Mouse (Mus musculus) cerebellum, adult 2 months (tissue): ENCODE measurements around the gene Ubtd2. TPM values are rescaled to one million over a fixed set of nuclear protein-coding genes. Genes with fewer than 3 reads are reported as not detected.

Experiments used
- DNase-seq, 2 experiments: peaks; one replicate each; pipeline ENCODE4 v3.0.0; 2021
- H3K27ac ChIP-seq: fragments of 200-500 bp; 2 replicates; pipeline ENCODE4 v1.5.1; 2012; ENCODE audit warnings: low read length, control low read depth, inconsistent platforms; ENCODE audit not compliant: insufficient read depth
- H3K27me3 ChIP-seq: fragments of 200-500 bp; 2 replicates; pipeline ENCODE4 v1.6.1; 2012; ENCODE audit warnings: inconsistent platforms, mild to moderate bottlenecking, low read length, moderate library complexity; ENCODE audit not compliant: control insufficient read depth, insufficient read depth
- H3K4me1 ChIP-seq: fragments of 200-500 bp; 2 replicates; pipeline ENCODE4 v1.6.1; 2011; ENCODE audit warnings: low read length; ENCODE audit not compliant: control insufficient read depth, insufficient read depth
- H3K4me3 ChIP-seq: fragments of 200-500 bp; replicated peaks from 2 replicates; pipeline ENCODE3; 2011; ENCODE audit warnings: mild to moderate bottlenecking, low read depth, low read length, control low read depth; ENCODE audit not compliant: insufficient read depth
- CTCF ChIP-seq: fragments of 200-500 bp; IDR thresholded peaks from 2 replicates; pipeline ENCODE4 v1.5.1; 2011; ENCODE audit warnings: low read depth, mild to moderate bottlenecking, control low read depth, low read length, moderate library complexity, borderline replicate concordance; ENCODE audit not compliant: insufficient read depth
- POLR2A ChIP-seq: fragments of 200-500 bp; IDR thresholded peaks from 2 replicates; pipeline ENCODE4 v1.6.1; 2011; ENCODE audit warnings: low read length, control low read depth, borderline replicate concordance; ENCODE audit not compliant: insufficient read depth
- WGBS: fragments of 180-500 bp; shearing (Covaris S2); methylation state at CpG from one replicate; pipeline ENCODE4 v1.1.7; 2018; 5-methylcytosine and 5-hydroxymethylcytosine counted together
- polyA plus RNA-seq: library from polyadenylated mRNA; depleted of rRNA; stranded (reverse); fragments of >200 nt; gene quantifications from 2 replicates; pipeline ENCODE4 v1.2.3, GENCODE M21; 2012; rRNA removed

Gene Ubtd2
- polyA plus RNA-seq, 1 experiment: 26.4 TPM

DNA sequence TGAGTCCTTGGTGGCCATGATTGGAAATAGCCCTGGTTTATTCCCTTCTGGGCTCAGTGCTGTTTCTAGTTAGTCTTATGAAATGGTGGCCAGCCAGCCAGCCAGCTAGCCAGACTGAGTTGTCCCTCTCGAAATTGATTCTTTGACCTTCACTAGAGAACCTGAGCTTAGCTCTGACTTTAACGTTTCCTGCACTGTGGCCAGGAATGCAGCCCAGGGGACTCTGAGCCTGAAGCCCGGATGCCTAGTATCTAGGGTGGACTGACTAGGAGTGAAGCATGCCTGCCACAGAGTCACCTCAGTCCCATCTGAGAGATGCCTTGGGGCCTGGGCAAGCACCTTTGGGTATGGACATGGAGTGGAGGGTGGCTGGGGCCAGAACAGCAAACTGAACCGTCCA, 109.5 kb downstream of the Ubtd2 start:
- Histone ChIP-seq H3K4me1 (peaks cover 29% of the 10 kb centered on the region), H3K27ac (no peak overlapping the region), H3K27me3 (no peaks in the 10 kb centered on the region), H3K4me3 (no peak overlapping the region)
- TF ChIP-seq POLR2A (no peak), CTCF (no peak)
- WGBS: 79% methylated on average over 4 of the region's 4 CpGs
- DNase-seq: no peak

DNA sequence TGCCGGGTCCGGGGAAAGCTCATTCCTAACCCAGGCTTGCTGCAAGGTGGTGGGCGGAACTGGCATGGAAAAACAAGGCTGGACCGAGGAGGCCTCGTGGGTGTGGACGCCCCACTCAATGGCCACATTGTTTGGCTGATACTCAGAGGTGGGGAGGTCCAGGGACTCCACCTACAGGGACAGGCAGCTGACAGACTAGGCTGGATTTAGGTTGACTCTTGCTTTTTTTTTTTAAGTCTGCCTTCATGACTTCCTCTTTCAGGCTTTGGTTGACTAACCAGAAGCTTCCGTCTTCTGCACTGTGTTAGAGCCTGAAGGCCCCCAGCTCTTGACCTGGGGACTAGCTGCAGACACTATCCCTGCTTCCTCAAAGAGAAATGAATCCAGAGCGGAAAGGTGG, 109.9 kb downstream of the Ubtd2 start:
- 69% methylated on average over 8 of the region's 8 CpGs for WGBS

GRCm38 (mm10) chr11:32566184-32566583, 111.0 kb downstream of the Ubtd2 start:
- DNase-seq: no peak
- Histone ChIP-seq H3K27ac (no peak overlapping the region), H3K27me3 (no peaks in the 10 kb centered on the region), H3K4me3 (no peak overlapping the region), H3K4me1 (peaks cover 30% of the 10 kb centered on the region)
- over 99% methylated on average over 6 of the region's 6 CpGs for WGBS
- TF ChIP-seq CTCF (no peak), POLR2A (no peak)

More for the DNA sequence above, 109.9 kb downstream of the Ubtd2 start:
- no peak overlapping the region for H3K4me3 ChIP-seq
- no peak for DNase-seq
- peaks cover 29% of the 10 kb centered on the region for H3K4me1 ChIP-seq
- TF ChIP-seq POLR2A (no peak), CTCF (no peak)
- H3K27me3 ChIP-seq: no peaks in the 10 kb centered on the region
- H3K27ac ChIP-seq: no peak overlapping the region

Other genes with a start within 250 kb of the Ubtd2 start
- 48.2 and 51.5 TPM in 2 replicates for gene Snrnp25, start 250.0 kb upstream of the Ubtd2 start, polyA plus RNA-seq
- 31.3 and 32.1 TPM in 2 replicates for gene Rhbdf1, start 233.1 kb upstream of the Ubtd2 start, polyA plus RNA-seq
- gene Mpg, start 228.9 kb upstream of the Ubtd2 start, polyA plus RNA-seq: 14.8 and 15.2 TPM in 2 replicates
- 81.0 and 86.9 TPM in 2 replicates for gene Nprl3, start 187.7 kb upstream of the Ubtd2 start, polyA plus RNA-seq
- 0.19 and 0.38 TPM in 2 replicates for gene Hba-x, start 179.0 kb upstream of the Ubtd2 start, polyA plus RNA-seq
- 188 and 435 TPM in 2 replicates for gene Hba-a1, start 171.9 kb upstream of the Ubtd2 start, polyA plus RNA-seq
- 1.0 and 1.8 TPM in 2 replicates for gene Hbq1b, start 168.4 kb upstream of the Ubtd2 start, polyA plus RNA-seq
- gene Hba-a2, start 158.9 kb upstream of the Ubtd2 start, polyA plus RNA-seq: 435 and 992 TPM in 2 replicates
- 1.1 TPM in 2 replicates for gene Hbq1a, start 155.3 kb upstream of the Ubtd2 start, polyA plus RNA-seq
- 9.1 TPM in 2 replicates for gene Sh3pxd2b, start 107.5 kb upstream of the Ubtd2 start, polyA plus RNA-seq
- 0.97 and 1.4 TPM in 2 replicates for gene Efcab9, start 76.7 kb downstream of the Ubtd2 start, polyA plus RNA-seq
- gene Stk10, start 77.9 kb downstream of the Ubtd2 start, polyA plus RNA-seq: 19.6 and 21.6 TPM in 2 replicates
- gene Fbxw11, start 187.4 kb downstream of the Ubtd2 start, polyA plus RNA-seq: 122 and 132 TPM in 2 replicates